ENCODE assay signal across 10 mouse cellular contexts in the genomic region with DNA sequence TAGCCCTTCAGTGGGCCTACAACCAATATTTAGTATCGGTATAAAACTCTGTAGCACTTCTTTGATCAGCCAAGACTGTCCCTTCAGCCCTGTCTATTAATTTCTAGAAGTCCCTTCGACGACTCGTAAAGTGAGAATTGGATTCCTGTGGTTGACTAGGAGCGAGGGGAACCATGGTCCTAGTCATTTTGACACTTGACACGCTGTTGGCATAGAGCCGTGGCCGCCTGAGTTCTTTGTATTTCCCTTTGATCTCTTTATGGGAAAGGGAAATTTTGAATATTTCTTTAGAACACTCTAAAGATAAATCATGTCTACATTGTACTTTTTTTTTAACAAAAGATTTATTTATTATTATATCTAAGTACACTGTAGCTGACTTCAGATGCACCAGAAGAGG. TPM values are rescaled to one million over a fixed set of nuclear protein-coding genes. Genes with fewer than 3 reads are reported as not detected.
DNase-seq lines count a peak whose midpoint lies in the region; ATAC-seq lines count a peak whose summit lies in the region.
"Had no signal": no experiment of that assay in that cellular context is flagged by ENCODE, and none has a peak within 500 bp of the region (broad histone marks: within the 10 kb centered on the region; RNA-seq: fewer than 3 reads in every experiment).

No protein-coding gene starts in this region.

- DNase-seq in kidney, adult 11 months: no peak
- no peak for DNase-seq in midbrain, embryonic 14.5 days
- DNase-seq in layer of hippocampus, adult 18-20 months (ENCODE audit: low spot score in 2 of 2): no peak
- no peak for DNase-seq in thymus, postnatal 4 days
- DNase-seq: lung, postnatal 14 days had no signal

- peaks cover 13% of the 10 kb centered on the region for H3K4me1 ChIP-seq in kidney, embryonic 15.5 days
- no peaks in the 10 kb centered on the region; the same call in 1 of the 2 replicates for H3K4me1 ChIP-seq in brown adipose tissue, adult 24 weeks (ENCODE audit: control insufficient read depth, insufficient read depth, insufficient read length, low read length)
- peaks cover 22% of the 10 kb centered on the region for H3K4me1 ChIP-seq in hindbrain, embryonic 15.5 days (replicated peaks)
- H3K4me1 ChIP-seq in midbrain, embryonic 14.5 days (ENCODE audit: control insufficient read depth, insufficient read depth, low read length): peaks cover 12% of the 10 kb centered on the region

- 77% methylated on average over 8 of the region's 8 CpGs for WGBS in kidney, embryonic 15.5 days
- WGBS in hindbrain, embryonic 15.5 days: 90% methylated on average over 8 of the region's 8 CpGs
- 87% methylated on average over 8 of the region's 8 CpGs for WGBS in midbrain, embryonic 14.5 days

- peaks cover 46% of the 10 kb centered on the region for H3K36me3 ChIP-seq in kidney, embryonic 15.5 days
- peaks cover 24% of the 10 kb centered on the region for H3K36me3 ChIP-seq in hindbrain, embryonic 15.5 days
- H3K36me3 ChIP-seq in midbrain, embryonic 14.5 days (ENCODE audit: control insufficient read depth, insufficient read depth, low read length): peaks cover 21% of the 10 kb centered on the region

- H3K4me3 ChIP-seq in kidney, embryonic 15.5 days (replicated peaks): peak overlapping the region; percentile 99
- peak overlapping the region; percentile 23 for H3K4me3 ChIP-seq in brown adipose tissue, adult 24 weeks (ENCODE audit: insufficient read depth, low read depth, low read length)
- peak overlapping the region; percentile 91 for H3K4me3 ChIP-seq in hindbrain, embryonic 15.5 days
- peak overlapping the region; percentile 93; the same call in 1 of the 2 replicates for H3K4me3 ChIP-seq in midbrain, embryonic 14.5 days (replicated peaks; ENCODE audit: low read depth, low read length)

- H3K9me3 ChIP-seq in kidney, embryonic 15.5 days (replicated peaks): no peaks in the 10 kb centered on the region
- no peaks in the 10 kb centered on the region for H3K9me3 ChIP-seq in hindbrain, embryonic 15.5 days
- no peaks in the 10 kb centered on the region for H3K9me3 ChIP-seq in midbrain, embryonic 14.5 days (ENCODE audit: control insufficient read depth, low read length)

- H3K9ac ChIP-seq in kidney, embryonic 15.5 days: peak overlapping the region; percentile 88; the same call in 1 of the 2 replicates
- H3K9ac ChIP-seq in hindbrain, embryonic 15.5 days: peak overlapping the region; percentile 86
- H3K9ac ChIP-seq in midbrain, embryonic 14.5 days (replicated peaks; ENCODE audit: low read length): no peak overlapping the region

- no peak overlapping the region for H3K27ac ChIP-seq in kidney, embryonic 15.5 days
- no peak overlapping the region for H3K27ac ChIP-seq in brown adipose tissue, adult 24 weeks (replicated peaks; ENCODE audit: low read depth, low read length)
- H3K27ac ChIP-seq in hindbrain, embryonic 15.5 days (replicated peaks): no peak overlapping the region
- no peak overlapping the region for H3K27ac ChIP-seq in midbrain, embryonic 14.5 days (replicated peaks; ENCODE audit: low read depth, low read length)

- ATAC-seq in kidney, embryonic 15.5 days (replicated peaks; ENCODE audit: low FRiP score): no peak
- ATAC-seq in hindbrain, embryonic 15.5 days (ENCODE audit: low FRiP score, low read depth): no peak
- ATAC-seq in midbrain, embryonic 14.5 days (ENCODE audit: low FRiP score, low TSS enrichment): no peak
- no peak for ATAC-seq in cerebellum, adult (ENCODE audit: insufficient number of reproducible peaks, low FRiP score, low TSS enrichment)

- H3K27me3 ChIP-seq in kidney, embryonic 15.5 days: no peaks in the 10 kb centered on the region
- H3K27me3 ChIP-seq in hindbrain, embryonic 15.5 days: no peaks in the 10 kb centered on the region
- H3K27me3 ChIP-seq in midbrain, embryonic 14.5 days (ENCODE audit: control insufficient read depth, insufficient read depth, low read length): no peaks in the 10 kb centered on the region

- peak overlapping the region; percentile 68 for H3K4me2 ChIP-seq in kidney, embryonic 15.5 days
- H3K4me2 ChIP-seq in hindbrain, embryonic 15.5 days: peak overlapping the region; percentile 78
- H3K4me2 ChIP-seq in midbrain, embryonic 14.5 days (ENCODE audit: low read length): peak overlapping the region; percentile 95

RNA-seq across cellular contexts. Expression of a gene that starts 1.3 kb away (rescaled TPM):
- 95.2 and 98.1 TPM in 2 replicates for polyA plus RNA-seq in kidney, embryonic 15.5 days (2015; fragmentation: Nextera tagmentation; extraction: Ambion mirVana)
- polyA plus RNA-seq in brown adipose tissue, adult 24 weeks (2012; ENCODE audit: insufficient read depth, insufficient read length, missing spikeins): 34.9 and 55.9 TPM in 2 replicates
- 85.7 and 89.4 TPM in 2 replicates for polyA plus RNA-seq in hindbrain, embryonic 15.5 days (2015; fragmentation: Nextera tagmentation; extraction: Ambion mirVana)
- polyA plus RNA-seq in midbrain, embryonic 14.5 days (2014; fragmentation: Nextera tagmentation; extraction: Ambion mirVana): 77.3 and 99.6 TPM in 2 replicates
- 100 to 1,000 TPM in 1 of 2 experiments, 10 to 100 TPM in 1; 93.1 to 102 TPM for total RNA-seq in layer of hippocampus, adult 18-20 months (2021)

RNA-seq across cellular contexts. Expression of a gene that starts 24.4 kb away (rescaled TPM):
- 40.1 and 43.6 TPM in 2 replicates for polyA plus RNA-seq in kidney, embryonic 15.5 days (2015; fragmentation: Nextera tagmentation; extraction: Ambion mirVana)
- polyA plus RNA-seq in brown adipose tissue, adult 24 weeks (2012; ENCODE audit: insufficient read depth, insufficient read length, missing spikeins): 5.3 TPM in 2 replicates
- 11.1 and 12.6 TPM in 2 replicates for polyA plus RNA-seq in hindbrain, embryonic 15.5 days (2015; fragmentation: Nextera tagmentation; extraction: Ambion mirVana)
- 9.2 and 13.1 TPM in 2 replicates for polyA plus RNA-seq in midbrain, embryonic 14.5 days (2014; fragmentation: Nextera tagmentation; extraction: Ambion mirVana)
- 10 to 100 TPM; 16.2 to 17.8 TPM for total RNA-seq in layer of hippocampus, adult 18-20 months (2021)

RNA-seq across cellular contexts. Expression of a gene that starts 24.6 kb away (rescaled TPM):
- polyA plus RNA-seq in kidney, embryonic 15.5 days (2015; fragmentation: Nextera tagmentation; extraction: Ambion mirVana): 316 and 330 TPM in 2 replicates
- polyA plus RNA-seq in brown adipose tissue, adult 24 weeks (2012; ENCODE audit: insufficient read depth, insufficient read length, missing spikeins): 121 and 134 TPM in 2 replicates
- 179 and 185 TPM in 2 replicates for polyA plus RNA-seq in hindbrain, embryonic 15.5 days (2015; fragmentation: Nextera tagmentation; extraction: Ambion mirVana)
- polyA plus RNA-seq in midbrain, embryonic 14.5 days (2014; fragmentation: Nextera tagmentation; extraction: Ambion mirVana): 149 and 181 TPM in 2 replicates
- total RNA-seq in layer of hippocampus, adult 18-20 months (2021): 10 to 100 TPM; 89.6 to 91.3 TPM

RNA-seq across cellular contexts. Expression of a gene that starts 28.1 kb away (rescaled TPM):
- 0.44 TPM in 1 of 2 replicates, not detected in the other for polyA plus RNA-seq in kidney, embryonic 15.5 days (2015; fragmentation: Nextera tagmentation; extraction: Ambion mirVana)
- not detected in 2 replicates for polyA plus RNA-seq in brown adipose tissue, adult 24 weeks (2012; ENCODE audit: insufficient read depth, insufficient read length, missing spikeins)
- not detected in 2 replicates for polyA plus RNA-seq in hindbrain, embryonic 15.5 days (2015; fragmentation: Nextera tagmentation; extraction: Ambion mirVana)
- polyA plus RNA-seq in midbrain, embryonic 14.5 days (2014; fragmentation: Nextera tagmentation; extraction: Ambion mirVana): not detected in 2 replicates
- not detected for total RNA-seq in layer of hippocampus, adult 18-20 months (2021)
- polyA plus RNA-seq: thymus, postnatal 0 days had no signal

RNA-seq across cellular contexts. Expression of a gene that starts 40.1 kb away (rescaled TPM):
- polyA plus RNA-seq in kidney, embryonic 15.5 days (2015; fragmentation: Nextera tagmentation; extraction: Ambion mirVana): not detected in 2 replicates
- polyA plus RNA-seq in brown adipose tissue, adult 24 weeks (2012; ENCODE audit: insufficient read depth, insufficient read length, missing spikeins): not detected in 2 replicates
- 0.71 and 0.94 TPM in 2 replicates for polyA plus RNA-seq in hindbrain, embryonic 15.5 days (2015; fragmentation: Nextera tagmentation; extraction: Ambion mirVana)
- polyA plus RNA-seq in midbrain, embryonic 14.5 days (2014; fragmentation: Nextera tagmentation; extraction: Ambion mirVana): 0.41 and 0.80 TPM in 2 replicates
- 1 to 10 TPM in 1 of 2 experiments, under 1 TPM in 1; 0.97 to 1.1 TPM for total RNA-seq in layer of hippocampus, adult 18-20 months (2021)
- polyA plus RNA-seq: thymus, postnatal 0 days had no signal

Comparison
In these comparisons a context has a peak if more than half of its experiments do, and no peak if none do; other contexts are left out.
1. H3K4me3 ChIP-seq: peak in every context shown above with its lines; median percentile 99 in kidney, embryonic 15.5 days; 93 in midbrain, embryonic 14.5 days; 91 in hindbrain, embryonic 15.5 days; 23 in brown adipose tissue, adult 24 weeks.